Mouse (Mus musculus): ENCODE measurements at regions not wholly inside any gene's neighbourhood (a gene's known extent, or its start where the extent isn't known, plus 50 kb on each side); places are given as distances from the start of the nearest gene placed in this dataset.

DNA sequence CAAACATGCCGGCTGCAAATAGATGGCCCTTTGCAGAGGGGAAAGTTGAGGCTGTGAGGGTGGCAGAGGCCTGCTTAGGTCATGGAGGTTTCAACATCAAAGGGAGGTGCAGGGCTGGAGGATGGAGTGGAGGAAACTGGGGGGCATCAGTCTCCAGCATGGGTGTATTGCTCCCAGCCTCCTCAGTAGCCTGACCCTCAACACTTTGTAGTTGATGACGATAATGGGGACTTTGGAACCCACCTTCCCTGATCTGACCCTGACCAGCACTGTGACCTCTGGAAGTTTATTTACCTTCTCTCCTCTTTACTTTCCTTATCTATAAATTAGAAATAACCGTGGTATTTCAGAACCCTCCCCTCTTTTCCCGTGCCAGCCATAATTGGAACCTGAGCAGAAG is 56.2 kb downstream of the Gm26897 start:
- Histone ChIP-seq H3K4me2 (ENCODE audit: insufficient read depth, low read depth, poor library complexity, severe bottlenecking) (no peak overlapping the region), H3K4me3 (replicated peaks in 1 of 3; ENCODE audit: low read depth in 2 of 3, low read length in 2 of 3, poor library complexity in 1 of 3) (no peak overlapping the region), H3K79me2 (replicated peaks; ENCODE audit: control insufficient read depth, extremely low read depth, insufficient read depth, poor library complexity, severe bottlenecking) (no peaks in the 10 kb centered on the region), H3K9ac (ENCODE audit: insufficient read depth, low read depth) (no peak overlapping the region), H3K27me3 (replicated peaks) (no peaks in the 10 kb centered on the region), H3K9me3 (replicated peaks; ENCODE audit: low read length) (peaks cover 91% of the 10 kb centered on the region), H3K27ac (ENCODE audit: insufficient read depth, low read depth) (no peak overlapping the region), H3K4me1 (ENCODE audit: control insufficient read depth in 1 of 2, insufficient read depth in 2 of 2) (no peaks in the 10 kb centered on the region), H3K36me3 (replicated peaks in 1 of 2; ENCODE audit: control insufficient read depth in 1 of 2, insufficient read depth in 1 of 2, low read length in 1 of 2) (no peaks in the 10 kb centered on the region)
- in situ Hi-C loops (cut with MboI; ENCODE audit: low pct_ligation_motif_present, low pct_unique_long_range_greater_than_20kb, low sequenced_read_pairs): no loop called here
- dilution Hi-C loops (cut with MboI; ENCODE audit: extremely low pct_ligation_motif_present, extremely low pct_unique_long_range_greater_than_20kb, low sequenced_read_pairs): no loop called here
- TF ChIP-seq TCF12 (IDR thresholded peaks at IDR 0.05; ENCODE audit: low read depth, low read length): no peak
- no peak for TF ChIP-seq MYC (IDR thresholded peaks at IDR 0.05; ENCODE audit: low read depth, low read length)
- TF ChIP-seq POLR2AphosphoS2 (IDR thresholded peaks at IDR 0.05; ENCODE audit: low read depth, low read length): no peak
- TF ChIP-seq ZC3H11A (IDR thresholded peaks at IDR 0.05; ENCODE audit: low read depth, low read length): no peak
- no peak for TF ChIP-seq UBTF (IDR thresholded peaks at IDR 0.05; ENCODE audit: low read depth, low read length)
- TF ChIP-seq EP300 (IDR thresholded peaks at IDR 0.05; ENCODE audit: low read length): no peak
- TF ChIP-seq ZMIZ1 (IDR thresholded peaks at IDR 0.05; ENCODE audit: low read depth, low read length): no peak
- no peak for DNase-seq (ENCODE audit: extremely low read depth)

DNA sequence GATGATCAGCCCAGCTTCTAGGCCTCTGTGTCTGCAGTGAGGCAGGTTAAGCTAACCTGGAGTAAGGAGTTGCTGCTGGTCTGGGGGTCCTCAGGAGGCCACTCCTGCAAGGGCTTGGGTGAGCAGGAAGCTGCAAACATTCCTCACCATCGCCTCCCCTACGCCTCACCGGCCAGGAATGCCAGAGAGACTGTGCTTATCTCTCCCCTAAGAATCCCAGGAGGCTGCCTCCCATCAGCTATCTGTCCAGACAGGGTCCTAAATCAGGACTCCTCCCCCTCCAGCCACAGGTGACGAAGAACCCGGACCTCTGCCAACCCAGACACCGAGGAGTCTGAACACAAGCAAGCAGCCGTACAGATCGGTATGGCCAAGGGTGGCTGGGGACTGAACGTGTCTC is 56.8 kb downstream of the Gm26897 start:
- H3K27me3 ChIP-seq (replicated peaks): no peaks in the 10 kb centered on the region
- dilution Hi-C loops (cut with MboI; ENCODE audit: extremely low pct_ligation_motif_present, extremely low pct_unique_long_range_greater_than_20kb, low sequenced_read_pairs): no loop called here
- no peak overlapping the region for H3K9ac ChIP-seq (ENCODE audit: insufficient read depth, low read depth)
- H3K27ac ChIP-seq (ENCODE audit: insufficient read depth, low read depth): no peak overlapping the region
- H3K79me2 ChIP-seq (replicated peaks; ENCODE audit: control insufficient read depth, extremely low read depth, insufficient read depth, poor library complexity, severe bottlenecking): no peaks in the 10 kb centered on the region
- TF ChIP-seq POLR2AphosphoS2 (IDR thresholded peaks at IDR 0.05; ENCODE audit: low read depth, low read length) (no peak), ETS1 (conservative IDR thresholded peaks at IDR 0.05; ENCODE audit: low read depth, low read length) (no peak), ELF1 (IDR thresholded peaks at IDR 0.05; ENCODE audit: low read depth, low read length) (no peak), TBP (conservative IDR thresholded peaks at IDR 0.05; ENCODE audit: low read depth, low read length) (no peak), MAZ (IDR thresholded peaks at IDR 0.05; ENCODE audit: low read depth, low read length) (no peak), ZMIZ1 (IDR thresholded peaks at IDR 0.05; ENCODE audit: low read depth, low read length) (no peak), NRF1 (IDR thresholded peaks at IDR 0.05; ENCODE audit: low read depth, low read length) (no peak), GABPA (IDR thresholded peaks at IDR 0.05; ENCODE audit: insufficient replicate concordance, low read depth, low read length) (no peak), E2F4 (IDR thresholded peaks at IDR 0.05; ENCODE audit: insufficient replicate concordance, low read depth, low read length) (no peak), USF1 (IDR thresholded peaks at IDR 0.05; ENCODE audit: low read depth, low read length) (no peak), RCOR1 (conservative IDR thresholded peaks at IDR 0.05; ENCODE audit: low read depth, low read length) (no peak), MAFK (IDR thresholded peaks at IDR 0.05; ENCODE audit: insufficient replicate concordance, low read length) (no peak), MXI1 (IDR thresholded peaks at IDR 0.05; ENCODE audit: low read depth, low read length) (no peak), TCF12 (IDR thresholded peaks at IDR 0.05; ENCODE audit: low read depth, low read length) (no peak), EP300 (IDR thresholded peaks at IDR 0.05; ENCODE audit: low read length) (no peak), PAX5 (IDR thresholded peaks at IDR 0.05; ENCODE audit: low read length) (no peak)
- no peaks in the 10 kb centered on the region for H3K36me3 ChIP-seq (replicated peaks in 1 of 2; ENCODE audit: control insufficient read depth in 1 of 2, insufficient read depth in 1 of 2, low read length in 1 of 2)
- no peak overlapping the region for H3K4me2 ChIP-seq (ENCODE audit: insufficient read depth, low read depth, poor library complexity, severe bottlenecking)
- no peak for DNase-seq (ENCODE audit: extremely low read depth)
- no peaks in the 10 kb centered on the region for H3K4me1 ChIP-seq (ENCODE audit: control insufficient read depth in 1 of 2, insufficient read depth in 2 of 2)
- H3K4me3 ChIP-seq (replicated peaks in 1 of 3; ENCODE audit: low read depth in 2 of 3, low read length in 2 of 3, poor library complexity in 1 of 3): no peak overlapping the region
- in situ Hi-C loops (cut with MboI; ENCODE audit: low pct_ligation_motif_present, low pct_unique_long_range_greater_than_20kb, low sequenced_read_pairs): no loop called here
- peaks cover 93% of the 10 kb centered on the region for H3K9me3 ChIP-seq (replicated peaks; ENCODE audit: low read length)

All from CH12.LX (cell line).